Mouse (Mus musculus): ENCODE data around the gene Rgs18. TPM values are rescaled to one million over a fixed set of nuclear protein-coding genes. Genes with fewer than 3 reads are reported as not detected.

Rgs18 gene
- total RNA-seq (2014; rRNA removed) (not detected in 2 replicates), polyA plus RNA-seq (2015; fragmentation: Nextera tagmentation; extraction: Ambion mirVana) (0.14 and 0.20 TPM in 2 replicates)

DNA sequence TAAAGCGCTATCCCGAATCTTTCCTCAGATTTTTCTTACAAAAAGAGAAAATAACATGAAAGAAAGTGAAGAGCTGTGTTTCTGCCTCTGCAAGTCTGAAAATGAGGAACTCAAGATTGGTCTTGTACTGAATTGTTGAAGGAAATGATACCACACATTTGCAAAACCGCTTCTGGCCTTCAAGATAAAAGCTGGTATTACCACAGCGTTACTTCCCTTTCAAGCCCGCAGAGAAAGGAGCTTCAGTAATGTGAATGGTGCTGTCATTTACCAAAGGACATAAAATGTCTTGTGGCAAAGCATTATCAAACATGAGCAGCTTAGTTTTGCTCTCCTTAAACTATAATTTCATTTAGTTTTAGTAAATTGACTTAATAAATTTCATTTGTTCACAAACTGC is at the start of gene Rgs18:
Gene Rgs18 (minus strand): TSS at position 105 of the 400 bp plus-strand sequence.
- WGBS, result 87% methylated on average over 5 of the region's 5 CpGs
- Histone ChIP-seq H3K27me3 (ENCODE audit: insufficient read depth, low read length) (no peaks in the 10 kb centered on the region), H3K9me3 (ENCODE audit: low read length) (no peaks in the 10 kb centered on the region), H3K4me1 (ENCODE audit: insufficient read depth, low read length) (no peaks in the 10 kb centered on the region), H3K4me3 (ENCODE audit: low read length) (no peak within 1 kb of the TSS), H3K9ac (replicated peaks; ENCODE audit: low read length) (no peak within 1 kb of the TSS), H3K4me2 (ENCODE audit: low read depth, low read length) (no peak within 1 kb of the TSS), H3K27ac (no peak within 1 kb of the TSS), H3K36me3 (ENCODE audit: insufficient read depth, low read length) (no peaks in the 10 kb centered on the region)
- TF ChIP-seq CTCF (IDR thresholded peaks at IDR 0.05; ENCODE audit: low read depth), result no peak
- no peak for DNase-seq (ENCODE audit: low spot score)
- ATAC-seq, result no peak

DNA sequence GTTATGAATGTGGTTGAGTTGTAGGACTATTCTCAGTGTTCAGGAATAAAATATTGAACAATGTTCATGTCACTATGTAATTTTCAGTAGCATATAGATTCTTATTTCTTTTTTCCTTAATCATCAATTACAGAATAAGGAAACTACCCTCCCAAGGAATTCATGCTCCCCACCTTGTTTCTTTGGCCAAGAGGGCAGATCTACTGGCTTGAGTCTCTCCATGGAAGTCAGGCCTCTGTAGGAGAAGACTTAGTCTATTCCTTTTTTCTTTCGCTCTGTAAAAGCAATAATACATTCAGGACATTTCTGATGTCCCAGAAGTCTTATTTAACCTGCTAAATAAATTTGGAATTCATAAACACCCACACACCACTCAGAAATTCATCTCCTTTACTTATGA is 841 bp downstream of the Rgs18 start:
- no peaks in the 10 kb centered on the region for H3K9me3 ChIP-seq (ENCODE audit: low read length)
- H3K36me3 ChIP-seq (ENCODE audit: insufficient read depth, low read length), result no peaks in the 10 kb centered on the region
- no peak overlapping the region for H3K27ac ChIP-seq
- no peaks in the 10 kb centered on the region for H3K4me1 ChIP-seq (ENCODE audit: insufficient read depth, low read length)
- DNase-seq (ENCODE audit: low spot score), result no peak
- H3K4me3 ChIP-seq (ENCODE audit: low read length), result no peak overlapping the region
- ATAC-seq, result no peak
- 81% methylated on average over 1 of the region's 1 CpGs for WGBS
- H3K27me3 ChIP-seq (ENCODE audit: insufficient read depth, low read length), result no peaks in the 10 kb centered on the region
- H3K4me2 ChIP-seq (ENCODE audit: low read depth, low read length), result no peak overlapping the region
- TF ChIP-seq CTCF (IDR thresholded peaks at IDR 0.05; ENCODE audit: low read depth), result no peak
- H3K9ac ChIP-seq (replicated peaks; ENCODE audit: low read length), result no peak overlapping the region

DNA sequence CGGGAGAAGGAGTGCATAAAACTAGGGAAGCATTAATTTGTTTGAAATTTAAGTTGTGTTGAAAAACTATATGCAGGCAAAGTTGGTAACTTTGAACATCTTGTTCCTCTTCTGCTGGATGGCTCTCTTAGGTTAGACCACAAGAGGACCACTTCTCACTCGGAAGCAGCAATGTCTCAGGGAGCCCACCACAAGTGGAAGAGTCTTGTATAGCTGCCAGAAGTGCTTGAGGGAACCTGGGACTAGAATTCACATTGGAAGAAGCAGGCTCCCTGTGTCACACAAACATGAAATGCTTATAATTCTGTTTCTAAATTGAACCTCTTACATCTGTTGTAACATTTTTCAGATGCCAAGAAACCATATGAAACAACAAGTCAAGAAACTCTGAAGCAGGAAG is 9.0 kb downstream of the Rgs18 start:
- ATAC-seq (no peak), DNase-seq (ENCODE audit: low spot score) (no peak)
- H3K4me3 ChIP-seq (ENCODE audit: low read length), result no peak overlapping the region
- no peaks in the 10 kb centered on the region for H3K4me1 ChIP-seq (ENCODE audit: insufficient read depth, low read length)
- no peaks in the 10 kb centered on the region for H3K27me3 ChIP-seq (ENCODE audit: insufficient read depth, low read length)
- TF ChIP-seq CTCF (IDR thresholded peaks at IDR 0.05; ENCODE audit: low read depth), result no peak
- H3K9me3 ChIP-seq (ENCODE audit: low read length), result no peaks in the 10 kb centered on the region
- H3K4me2 ChIP-seq (ENCODE audit: low read depth, low read length), result no peak overlapping the region
- WGBS, result 63% methylated on average over 2 of the region's 2 CpGs
- H3K9ac ChIP-seq (replicated peaks; ENCODE audit: low read length), result no peak overlapping the region
- no peak overlapping the region for H3K27ac ChIP-seq
- no peaks in the 10 kb centered on the region for H3K36me3 ChIP-seq (ENCODE audit: insufficient read depth, low read length)

DNA sequence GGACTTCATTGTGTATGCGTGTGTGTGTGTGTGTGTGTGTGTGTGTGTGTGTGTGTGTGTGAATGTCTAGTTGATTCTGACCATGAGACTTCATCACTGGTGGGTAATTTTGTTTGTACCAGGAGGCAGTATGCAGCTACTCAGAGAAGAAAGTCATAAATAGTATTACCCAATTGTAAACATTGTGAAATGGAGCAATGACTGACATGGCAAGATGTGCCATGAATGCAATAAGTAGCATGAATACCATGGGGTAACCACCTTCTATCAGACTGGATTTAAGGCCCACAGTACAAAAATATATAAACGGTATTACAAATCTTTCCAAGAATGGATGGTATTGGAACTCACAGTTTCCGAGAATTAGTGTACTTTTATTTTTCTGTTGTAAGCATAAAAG is 14.4 kb downstream of the Rgs18 start:
- DNase-seq (ENCODE audit: low spot score) (no peak), ATAC-seq (no peak)
- no peak overlapping the region for H3K9ac ChIP-seq (replicated peaks; ENCODE audit: low read length)
- no peaks in the 10 kb centered on the region for H3K36me3 ChIP-seq (ENCODE audit: insufficient read depth, low read length)
- H3K27ac ChIP-seq, result no peak overlapping the region
- no peak overlapping the region for H3K4me3 ChIP-seq (ENCODE audit: low read length)
- no peaks in the 10 kb centered on the region for H3K27me3 ChIP-seq (ENCODE audit: insufficient read depth, low read length)
- no peaks in the 10 kb centered on the region for H3K4me1 ChIP-seq (ENCODE audit: insufficient read depth, low read length)
- no peaks in the 10 kb centered on the region for H3K9me3 ChIP-seq (ENCODE audit: low read length)
- H3K4me2 ChIP-seq (ENCODE audit: low read depth, low read length), result no peak overlapping the region
- WGBS, result 84% methylated on average over 3 of the region's 3 CpGs
- TF ChIP-seq CTCF (IDR thresholded peaks at IDR 0.05; ENCODE audit: low read depth), result no peak

DNA sequence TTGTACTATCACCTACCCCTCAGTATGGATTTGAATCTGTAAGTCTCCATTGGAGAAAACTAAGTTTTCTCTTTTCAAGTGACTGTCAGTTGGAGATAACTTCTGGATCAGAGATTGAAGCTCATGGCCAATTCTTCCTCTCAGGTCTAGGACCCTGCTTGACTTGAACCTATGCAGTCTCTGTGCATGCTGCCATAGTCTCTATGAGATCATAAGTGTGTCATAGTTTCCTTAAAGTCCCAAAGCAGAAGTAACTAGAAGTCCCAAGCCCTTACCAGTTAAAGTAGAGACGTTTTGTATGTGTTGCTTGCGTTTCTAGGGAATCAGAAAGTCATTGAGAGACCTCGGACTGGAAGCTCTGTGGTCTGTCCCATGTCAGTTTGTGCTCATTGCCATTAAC is 24.5 kb downstream of the Rgs18 start:
- no peaks in the 10 kb centered on the region for H3K4me1 ChIP-seq (ENCODE audit: insufficient read depth, low read length)
- H3K27me3 ChIP-seq (ENCODE audit: insufficient read depth, low read length), result no peaks in the 10 kb centered on the region
- ATAC-seq, result no peak
- DNase-seq (ENCODE audit: low spot score), result no peak
- H3K9ac ChIP-seq (replicated peaks; ENCODE audit: low read length), result no peak overlapping the region
- H3K9me3 ChIP-seq (ENCODE audit: low read length), result no peaks in the 10 kb centered on the region
- H3K36me3 ChIP-seq (ENCODE audit: insufficient read depth, low read length), result no peaks in the 10 kb centered on the region
- H3K4me3 ChIP-seq (ENCODE audit: low read length), result no peak overlapping the region
- no peak overlapping the region for H3K27ac ChIP-seq
- no peak for TF ChIP-seq CTCF (IDR thresholded peaks at IDR 0.05; ENCODE audit: low read depth)
- no peak overlapping the region for H3K4me2 ChIP-seq (ENCODE audit: low read depth, low read length)
- 75% methylated on average over 3 of the region's 3 CpGs for WGBS

DNA sequence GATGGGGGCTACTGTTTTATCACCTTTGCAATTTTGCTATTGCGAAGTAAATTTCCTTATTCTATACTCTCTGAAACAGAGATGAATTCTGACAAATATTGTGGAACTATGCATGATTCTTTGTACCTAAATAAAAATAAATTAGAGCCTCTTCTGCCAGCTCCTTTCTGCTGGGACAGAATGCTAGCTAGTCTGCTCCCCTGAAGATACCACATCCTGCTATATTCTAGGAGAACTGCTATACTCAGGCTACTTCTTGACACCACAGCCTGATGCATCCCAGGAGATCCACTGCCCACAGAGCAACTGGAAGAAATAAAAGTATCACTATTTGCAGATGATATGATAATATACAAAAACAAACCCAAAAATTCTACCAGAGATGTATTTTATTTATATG is 29.1 kb downstream of the Rgs18 start:
- H3K27me3 ChIP-seq (ENCODE audit: insufficient read depth, low read length), result no peaks in the 10 kb centered on the region
- H3K27ac ChIP-seq, result no peak overlapping the region
- WGBS, result 89% methylated on average over 1 of the region's 1 CpGs
- no peak overlapping the region for H3K4me2 ChIP-seq (ENCODE audit: low read depth, low read length)
- TF ChIP-seq CTCF (IDR thresholded peaks at IDR 0.05; ENCODE audit: low read depth), result no peak
- H3K4me3 ChIP-seq (ENCODE audit: low read length), result no peak overlapping the region
- no peaks in the 10 kb centered on the region for H3K36me3 ChIP-seq (ENCODE audit: insufficient read depth, low read length)
- no peak overlapping the region for H3K9ac ChIP-seq (replicated peaks; ENCODE audit: low read length)
- no peaks in the 10 kb centered on the region for H3K4me1 ChIP-seq (ENCODE audit: insufficient read depth, low read length)
- DNase-seq (ENCODE audit: low spot score) (no peak), ATAC-seq (no peak)
- no peaks in the 10 kb centered on the region for H3K9me3 ChIP-seq (ENCODE audit: low read length)

DNA sequence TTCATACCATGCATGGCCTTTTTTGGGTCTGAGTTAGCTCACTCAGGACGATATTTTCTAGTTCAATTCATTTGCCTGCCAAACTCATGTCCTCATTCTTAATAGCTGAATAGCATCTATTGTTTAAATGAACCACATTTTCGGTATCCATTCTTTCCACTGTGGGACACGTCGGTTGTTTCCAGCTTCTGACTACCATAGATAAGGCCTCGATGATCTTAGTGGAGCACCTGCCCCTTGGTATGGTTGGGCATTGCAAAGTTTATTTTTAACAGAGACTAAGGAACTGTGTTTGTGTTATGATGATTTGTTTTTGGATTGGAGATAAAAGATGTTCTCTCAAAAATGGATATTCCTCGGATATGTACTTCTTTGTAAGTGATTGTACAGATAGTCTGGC is 37.5 kb downstream of the Rgs18 start:
- Histone ChIP-seq H3K4me3 (ENCODE audit: low read length) (no peak overlapping the region), H3K27me3 (ENCODE audit: insufficient read depth, low read length) (no peaks in the 10 kb centered on the region), H3K9ac (replicated peaks; ENCODE audit: low read length) (no peak overlapping the region), H3K36me3 (ENCODE audit: insufficient read depth, low read length) (no peaks in the 10 kb centered on the region), H3K4me1 (ENCODE audit: insufficient read depth, low read length) (no peaks in the 10 kb centered on the region), H3K4me2 (ENCODE audit: low read depth, low read length) (no peak overlapping the region), H3K27ac (no peak overlapping the region), H3K9me3 (ENCODE audit: low read length) (no peaks in the 10 kb centered on the region)
- WGBS, result 81% methylated on average over 6 of the region's 6 CpGs
- DNase-seq (ENCODE audit: low spot score), result no peak
- no peak for ATAC-seq
- no peak for TF ChIP-seq CTCF (IDR thresholded peaks at IDR 0.05; ENCODE audit: low read depth)
